Mouse (Mus musculus): Measurements from ENCODE around the gene Wdr31.
A peak's percentile ranks its signal among the peaks of the same experiment; 100 is the strongest.
"Not testable (repeated sequence)": the region's sequence is repeated elsewhere in the genome, so short reads cannot be mapped to it uniquely, and the experiment has no call there.

Gene Wdr31

GRCm38 (mm10) chr4:62495946-62496345 lies 25.2 kb upstream of the Wdr31 start:
- DNase-seq (ENCODE audit: low spot score in 2 of 2), result no peak

- DNase-seq (ENCODE audit: low spot score in 2 of 2), result no peak
These were observed 23.5 kb upstream of the Wdr31 start for GRCm38 (mm10) chr4:62494230-62494629.

- DNase-seq (ENCODE audit: low spot score in 2 of 2), result no peak
These were observed 22.0 kb upstream of the Wdr31 start for GRCm38 (mm10) chr4:62492682-62493081.

GRCm38 (mm10) chr4:62487914-62488313 lies 17.2 kb upstream of the Wdr31 start:
- no peak for DNase-seq (ENCODE audit: low spot score in 2 of 2)

- DNase-seq (ENCODE audit: low spot score in 2 of 2), result no peak
These were observed 16.5 kb upstream of the Wdr31 start for GRCm38 (mm10) chr4:62487172-62487571.

GRCm38 (mm10) chr4:62486162-62486696 lies 15.5 kb upstream of the Wdr31 start:
- DNase-seq (ENCODE audit: low spot score in 2 of 2), result no peak

- DNase-seq (ENCODE audit: low spot score in 2 of 2), result no peak
These were observed 14.9 kb upstream of the Wdr31 start for GRCm38 (mm10) chr4:62485450-62486161.

- DNase-seq (ENCODE audit: low spot score in 2 of 2), result no peak
These were observed 14.2 kb upstream of the Wdr31 start for GRCm38 (mm10) chr4:62484928-62485327.

- no peak for DNase-seq (ENCODE audit: low spot score in 2 of 2)
These were observed 10.3 kb upstream of the Wdr31 start for GRCm38 (mm10) chr4:62480709-62481605.

- DNase-seq (ENCODE audit: low spot score in 2 of 2), result no peak
These were observed 9.4 kb upstream of the Wdr31 start, which contains the start of gene Bspry for GRCm38 (mm10) chr4:62479937-62480708. Gene Bspry, plus strand, starts transcription at chr4:62480053.

GRCm38 (mm10) chr4:62479593-62479936 lies 8.9 kb upstream of the Wdr31 start:
- not testable (repeated sequence) for DNase-seq (ENCODE audit: low spot score in 2 of 2)

- DNase-seq (ENCODE audit: low spot score in 2 of 2), result no peak
These were observed 7.0 kb upstream of the Wdr31 start for GRCm38 (mm10) chr4:62477542-62478244.

GRCm38 (mm10) chr4:62475793-62476192 lies 5.1 kb upstream of the Wdr31 start:
- DNase-seq (ENCODE audit: low spot score in 2 of 2), result no peak

- DNase-seq (ENCODE audit: low spot score in 2 of 2), result no peak
These were observed 4.4 kb upstream of the Wdr31 start for GRCm38 (mm10) chr4:62475131-62475530.

GRCm38 (mm10) chr4:62472071-62472470 lies 1.4 kb upstream of the Wdr31 start:
- peak in 1 of 2 experiments; percentile 45 for DNase-seq (ENCODE audit: low spot score in 2 of 2)

- DNase-seq (ENCODE audit: low spot score in 2 of 2), result no peak
These were observed 2.5 kb downstream of the Wdr31 start for GRCm38 (mm10) chr4:62468158-62468557.

- no peak for DNase-seq (ENCODE audit: low spot score in 2 of 2)
These were observed 7.6 kb downstream of the Wdr31 start for GRCm38 (mm10) chr4:62463124-62463523.

- no peak for DNase-seq (ENCODE audit: low spot score in 2 of 2)
These were observed 10.3 kb downstream of the Wdr31 start for GRCm38 (mm10) chr4:62460348-62460747.

GRCm38 (mm10) chr4:62459081-62459480 lies 11.6 kb downstream of the Wdr31 start:
- peak; percentile 39 to 72 for DNase-seq (ENCODE audit: low spot score in 2 of 2)

GRCm38 (mm10) chr4:62454995-62455394 lies 15.7 kb downstream of the Wdr31 start:
- no peak for DNase-seq (ENCODE audit: low spot score in 2 of 2)

GRCm38 (mm10) chr4:62440986-62441385 lies 29.7 kb downstream of the Wdr31 start:
- no peak for DNase-seq (ENCODE audit: low spot score in 2 of 2)

Data from right cerebral cortex, postnatal 36 days (tissue).